Mouse (Mus musculus) skeletal muscle tissue, adult 2 months (tissue): ENCODE data around the gene Lrrc1.
"Not testable (repeated sequence)": the region's sequence is repeated elsewhere in the genome, so short reads cannot be mapped to it uniquely, and the experiment has no call there.

Source experiments
- DNase-seq: peaks from one replicate; pipeline ENCODE4 v3.0.0-alpha.2; 2012; ENCODE audit warnings: low read depth, low spot score

The Lrrc1 gene

GRCm38 (mm10) chr9:77544354-77545067 is at the start of gene Lrrc1:
Lrrc1 (minus strand) TSS chr9:77544870.
- peak; percentile 74 for DNase-seq

GRCm38 (mm10) chr9:77592423-77592822 is 47.8 kb upstream of the Lrrc1 start:
- no peak for DNase-seq

- DNase-seq = no peak
Observed at GRCm38 (mm10) chr9:77589496-77589895, 44.8 kb upstream of the Lrrc1 start.

- no peak for DNase-seq
Observed at GRCm38 (mm10) chr9:77587616-77588015, 42.9 kb upstream of the Lrrc1 start.

- DNase-seq = no peak
Observed at GRCm38 (mm10) chr9:77586806-77587591, 42.3 kb upstream of the Lrrc1 start.

- DNase-seq = no peak
Observed at GRCm38 (mm10) chr9:77584746-77585145, 40.1 kb upstream of the Lrrc1 start.

GRCm38 (mm10) chr9:77583302-77583701 is 38.6 kb upstream of the Lrrc1 start:
- no peak for DNase-seq

- DNase-seq = no peak
Observed at GRCm38 (mm10) chr9:77579827-77580226, 35.2 kb upstream of the Lrrc1 start.

- no peak for DNase-seq
Observed at GRCm38 (mm10) chr9:77577931-77578330, 33.3 kb upstream of the Lrrc1 start.

GRCm38 (mm10) chr9:77577409-77577808 is 32.7 kb upstream of the Lrrc1 start:
- DNase-seq = no peak

- DNase-seq = no peak
Observed at GRCm38 (mm10) chr9:77576320-77576719, 31.6 kb upstream of the Lrrc1 start.

GRCm38 (mm10) chr9:77574996-77575395 is 30.3 kb upstream of the Lrrc1 start:
- not testable (repeated sequence) for DNase-seq

- DNase-seq = no peak
Observed at GRCm38 (mm10) chr9:77571851-77572250, 27.2 kb upstream of the Lrrc1 start.

GRCm38 (mm10) chr9:77568789-77569506 is 24.3 kb upstream of the Lrrc1 start:
- no peak for DNase-seq

GRCm38 (mm10) chr9:77561827-77562226 is 17.2 kb upstream of the Lrrc1 start:
- DNase-seq = no peak

GRCm38 (mm10) chr9:77557963-77558362 is 13.3 kb upstream of the Lrrc1 start:
- DNase-seq = no peak

- no peak for DNase-seq
Observed at GRCm38 (mm10) chr9:77557181-77557580, 12.5 kb upstream of the Lrrc1 start.

- no peak for DNase-seq
Observed at GRCm38 (mm10) chr9:77556435-77556834, 11.8 kb upstream of the Lrrc1 start.

- DNase-seq = no peak
Observed at GRCm38 (mm10) chr9:77553465-77553864, 8.8 kb upstream of the Lrrc1 start.

GRCm38 (mm10) chr9:77551036-77551512 is 6.4 kb upstream of the Lrrc1 start:
- no peak for DNase-seq

GRCm38 (mm10) chr9:77546010-77546409 is 1.3 kb upstream of the Lrrc1 start:
- no peak for DNase-seq

GRCm38 (mm10) chr9:77545068-77545421 is 375 bp upstream of the Lrrc1 start:
- no peak for DNase-seq
